Mouse (Mus musculus) ovary, adult 18-20 months (tissue): Measurements from ENCODE around the gene Pgghg.
A peak's percentile ranks its signal among the peaks of the same experiment; 100 is the strongest.

Source experiments
- DNase-seq: peaks from one replicate; pipeline ENCODE4 v3.0.0; 2022; ENCODE audit warnings: low spot score, mixed read lengths

Pgghg gene

DNA sequence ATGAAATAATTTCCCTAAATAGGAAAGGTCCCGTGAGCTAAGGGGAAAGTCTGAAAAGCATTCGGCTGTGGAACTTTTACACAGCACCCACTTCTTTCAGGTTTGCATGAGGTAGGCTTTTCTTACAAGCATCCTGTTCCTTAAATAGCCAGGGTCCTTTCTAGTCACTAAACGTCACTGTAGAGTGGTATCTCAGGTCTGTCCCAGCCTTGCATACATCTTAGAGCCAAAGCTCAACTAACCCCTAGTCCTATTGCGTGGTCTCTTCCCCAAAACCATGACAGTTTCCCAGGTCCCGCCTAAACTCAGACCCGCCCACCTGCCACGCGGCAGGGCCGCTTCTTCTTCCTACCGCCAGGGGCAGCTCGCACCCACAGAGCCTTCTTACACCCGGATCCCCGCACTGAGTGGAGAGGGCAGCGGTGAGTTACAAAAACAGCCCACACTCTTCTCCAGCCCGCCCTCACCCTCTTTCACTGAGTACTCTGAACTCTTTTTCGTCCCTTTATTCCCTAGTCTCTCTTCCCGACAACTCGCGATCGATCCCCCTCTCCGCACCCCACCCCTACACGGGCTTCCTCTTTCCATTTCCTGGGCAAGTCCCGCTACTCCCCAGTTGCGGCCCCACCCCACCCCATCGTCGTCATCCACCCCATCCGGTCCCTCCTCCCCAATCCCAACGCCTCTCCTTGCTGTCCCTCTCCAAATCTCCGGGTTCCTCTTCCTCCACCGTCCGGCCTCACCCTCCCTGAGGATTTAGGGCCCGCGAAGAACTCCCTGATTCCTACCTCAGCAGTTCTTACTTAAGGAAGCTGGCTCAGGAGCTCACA is at the start of gene Pgghg:
Gene Pgghg (plus strand): TSS at position 170 of the 830 bp plus-strand sequence.
- DNase-seq: peak; percentile 86

DNA sequence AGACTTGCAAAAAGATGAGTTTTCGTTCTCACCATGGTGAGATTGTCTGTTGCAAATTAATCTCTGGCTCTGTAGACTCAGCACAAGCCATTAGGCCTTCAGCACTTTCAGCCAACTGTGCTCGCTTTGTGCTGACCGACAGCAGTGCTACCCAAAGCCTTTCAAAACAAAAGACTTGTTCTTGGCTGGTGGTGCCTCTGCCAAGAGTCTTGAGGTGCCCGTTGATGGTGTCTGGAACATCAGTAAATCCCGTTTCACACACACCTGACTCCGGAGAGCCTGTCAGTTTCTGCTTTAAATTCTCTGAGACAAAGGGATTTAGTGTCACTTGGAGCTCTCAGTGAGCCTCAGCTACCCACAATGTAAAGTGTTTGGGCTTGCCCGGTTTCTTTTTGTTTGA is 47.2 kb upstream of the Pgghg start:
- no peak for DNase-seq

DNA sequence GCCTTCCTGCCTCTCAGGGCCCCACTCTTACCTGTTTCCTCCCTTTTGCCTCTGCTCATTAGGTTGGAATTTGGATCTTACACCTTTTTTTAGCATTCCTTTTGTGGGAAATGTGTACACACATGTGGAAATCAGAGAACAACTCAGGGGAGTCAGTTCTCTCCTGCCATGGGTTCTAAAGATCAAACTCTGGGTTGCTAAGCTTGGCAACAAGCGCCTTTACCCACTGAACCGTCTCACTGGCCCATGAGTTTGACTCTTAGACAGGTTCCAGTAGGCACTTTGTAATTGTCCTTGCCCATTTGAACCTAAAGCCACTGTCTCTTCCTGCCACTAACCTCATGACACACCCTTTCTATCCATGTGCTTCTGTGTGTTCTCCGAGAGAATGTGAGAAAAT is 46.6 kb upstream of the Pgghg start:
- no peak for DNase-seq

DNA sequence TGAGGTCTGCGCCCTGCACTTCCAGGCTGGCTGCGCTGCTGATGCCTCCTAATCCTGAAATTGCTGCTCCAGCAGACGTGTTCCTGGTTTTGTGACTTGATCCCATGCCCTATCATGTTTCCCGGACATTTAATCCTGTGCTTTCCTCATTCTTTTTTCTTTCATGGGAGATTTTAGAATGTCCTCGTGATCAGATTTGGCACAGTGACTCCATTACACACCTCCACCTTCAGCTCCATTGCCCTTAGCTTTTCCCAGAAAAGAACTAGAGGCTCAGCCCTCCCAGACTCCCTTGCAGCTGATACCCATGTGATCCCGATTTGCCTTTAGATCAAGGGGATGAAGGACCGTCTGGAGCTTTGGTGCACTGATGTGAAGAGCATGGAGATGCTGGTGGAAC is 43.3 kb upstream of the Pgghg start:
- no peak for DNase-seq

DNA sequence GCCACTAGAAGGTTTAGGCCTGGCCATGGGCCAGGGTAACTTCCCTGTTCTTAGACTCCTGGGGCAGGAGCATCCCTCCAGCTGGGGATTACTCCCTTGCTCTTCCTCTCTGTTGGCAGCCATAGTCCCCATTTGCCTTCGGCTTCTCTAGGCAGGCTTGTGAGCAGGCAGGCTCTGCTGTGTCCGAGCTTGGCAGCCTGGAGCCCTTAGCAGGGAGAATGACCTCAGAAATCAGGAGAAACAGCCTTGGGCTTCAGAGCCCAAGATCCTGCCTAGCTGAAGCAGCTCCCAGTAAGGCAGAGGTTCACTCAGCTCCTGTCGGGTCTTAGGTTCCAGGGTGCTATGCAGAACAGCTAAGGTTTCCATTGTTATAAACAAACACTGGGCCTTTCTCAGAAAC is 42.1 kb upstream of the Pgghg start:
- DNase-seq: no peak

DNA sequence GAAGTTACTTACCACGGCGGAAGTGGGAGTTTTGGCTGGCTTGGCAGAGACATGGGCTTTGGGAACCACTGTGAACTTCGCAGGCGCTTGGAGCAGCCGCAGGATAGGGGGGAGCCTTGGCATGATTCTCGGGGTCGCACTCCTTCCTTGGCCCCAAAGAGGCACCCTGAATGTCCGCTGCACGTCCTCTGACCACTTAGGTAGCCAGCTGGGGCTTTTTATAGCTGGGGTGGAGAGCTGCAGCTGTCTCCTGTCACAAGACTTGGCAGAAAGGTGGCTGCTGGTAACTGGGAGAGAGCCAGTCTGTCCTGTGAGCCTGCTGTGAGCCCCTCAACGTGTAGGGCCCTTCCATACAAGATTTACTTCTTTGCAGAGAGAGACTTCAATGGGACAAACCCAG is 41.0 kb upstream of the Pgghg start, which contains the start of gene Cox8b:
Gene Cox8b (minus strand): TSS at position 227 of the 400 bp plus-strand sequence.
- DNase-seq: no peak

DNA sequence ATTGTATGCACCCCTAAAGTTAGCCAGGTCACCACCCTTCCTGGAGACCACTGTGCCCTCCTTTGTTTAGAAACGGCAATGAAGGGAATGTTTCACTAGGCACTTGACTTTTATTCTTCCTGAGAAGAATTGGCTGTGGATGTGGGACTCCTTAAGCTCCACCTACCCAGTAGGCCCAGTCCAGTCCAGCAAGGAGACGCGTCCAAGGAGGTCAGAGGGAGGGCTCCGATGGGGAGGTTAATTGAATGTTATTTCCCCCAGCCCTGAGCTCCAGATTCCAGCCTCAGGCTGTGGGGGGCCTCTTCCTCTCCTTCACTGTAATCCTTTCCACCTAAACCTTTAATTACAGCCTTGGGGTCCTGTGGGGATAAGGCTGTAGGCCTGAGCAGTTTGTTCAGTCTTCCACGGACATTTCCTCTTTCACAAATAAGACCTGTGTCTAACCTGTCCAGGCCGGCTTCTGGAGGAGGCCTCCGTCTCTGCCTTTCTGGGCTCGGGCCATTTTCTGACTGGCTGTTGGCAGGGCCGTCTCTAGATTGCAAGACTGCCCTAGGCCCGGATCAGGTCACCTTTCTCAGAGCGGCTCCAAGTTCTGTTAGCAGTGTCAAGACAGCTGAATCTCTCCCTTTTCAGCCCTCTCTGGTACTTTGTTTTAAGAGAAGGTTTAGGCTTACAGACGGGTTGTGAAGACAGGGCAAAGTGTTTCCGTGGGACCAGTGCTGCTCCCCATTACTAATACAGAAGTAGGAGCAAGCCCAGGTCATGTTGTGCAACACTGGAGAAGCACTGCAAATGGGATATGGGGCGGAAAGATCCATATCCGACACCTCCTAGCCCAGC is 38.9 kb upstream of the Pgghg start:
- DNase-seq: no peak

DNA sequence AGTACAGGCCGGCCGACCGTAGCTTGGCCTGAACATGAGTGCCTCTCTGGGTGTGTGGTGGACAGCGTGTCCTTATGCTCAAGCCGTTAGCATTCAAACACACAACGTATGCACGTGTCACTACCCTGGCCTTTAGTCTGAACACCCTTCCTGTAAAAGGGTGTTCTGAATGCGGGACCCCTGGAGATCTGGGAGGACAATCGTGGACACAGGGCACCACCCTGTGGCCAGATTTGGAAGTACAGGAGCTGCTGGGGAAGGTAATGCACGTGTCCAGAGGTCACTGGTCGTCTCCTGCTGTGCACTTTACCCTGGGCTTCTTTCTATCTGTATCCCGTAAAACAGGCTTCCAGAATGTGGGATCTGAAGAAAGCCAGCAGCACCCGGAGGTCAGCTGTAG is 38.0 kb upstream of the Pgghg start:
- DNase-seq: peak; percentile 34

DNA sequence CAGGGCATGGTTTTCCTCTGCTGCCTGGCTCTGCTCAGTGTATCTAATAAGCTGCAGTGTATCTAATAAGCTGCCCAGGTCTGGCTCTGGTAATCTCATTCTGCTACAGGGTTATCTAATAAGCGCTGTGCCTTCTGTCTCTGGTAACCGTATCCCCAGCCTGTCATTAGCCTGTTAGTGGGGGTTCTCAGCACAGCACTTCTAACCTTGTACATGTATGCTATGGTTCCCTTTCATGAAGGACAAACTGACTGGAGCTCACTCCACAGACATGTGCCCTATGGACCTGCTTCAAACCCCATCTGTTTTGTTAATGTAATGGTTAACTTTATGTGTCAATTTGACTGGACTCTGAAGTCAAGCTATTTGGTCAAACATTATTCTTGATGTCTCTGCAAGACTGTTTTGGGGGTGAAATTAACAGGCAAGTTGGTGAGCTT is 35.5 kb upstream of the Pgghg start:
- DNase-seq: no peak

DNA sequence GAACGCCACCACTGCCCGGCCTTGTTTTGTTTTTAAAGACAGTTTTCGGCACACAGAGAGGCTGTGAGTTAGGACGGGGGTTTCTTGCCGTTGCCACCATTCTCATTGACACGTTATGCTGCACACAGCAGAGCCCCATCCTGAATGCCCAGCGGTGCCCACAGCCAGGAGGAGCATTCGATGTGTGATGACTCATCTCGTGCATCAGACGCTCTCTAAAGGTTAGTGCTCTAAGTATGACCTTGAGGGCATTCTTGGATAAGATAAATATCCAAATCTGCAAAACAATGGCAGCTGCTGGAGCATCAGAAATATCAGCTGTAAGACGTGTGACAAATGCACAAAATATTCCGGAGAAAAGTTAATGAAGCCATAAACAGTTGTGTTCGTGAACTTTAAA is 34.1 kb upstream of the Pgghg start:
- peak; percentile 35 for DNase-seq

DNA sequence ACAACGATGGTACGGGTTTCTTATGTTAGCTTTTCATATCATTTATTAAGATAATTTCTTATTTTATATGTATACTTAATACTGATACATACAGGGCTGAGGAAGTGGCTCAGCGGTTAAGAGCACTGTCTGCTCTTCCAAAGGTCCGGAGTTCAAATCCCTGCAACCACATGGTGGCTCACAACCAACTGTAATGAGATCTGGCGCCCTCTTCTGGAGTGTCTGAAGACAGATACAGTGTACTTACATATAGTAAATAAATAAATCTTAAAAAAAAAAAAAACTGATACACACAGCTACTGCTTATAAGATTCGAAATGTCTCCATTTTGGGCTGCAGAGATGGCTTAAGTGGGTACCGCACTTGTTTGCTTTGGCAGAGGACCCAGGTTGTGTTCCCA is 33.5 kb upstream of the Pgghg start:
- DNase-seq: no peak

DNA sequence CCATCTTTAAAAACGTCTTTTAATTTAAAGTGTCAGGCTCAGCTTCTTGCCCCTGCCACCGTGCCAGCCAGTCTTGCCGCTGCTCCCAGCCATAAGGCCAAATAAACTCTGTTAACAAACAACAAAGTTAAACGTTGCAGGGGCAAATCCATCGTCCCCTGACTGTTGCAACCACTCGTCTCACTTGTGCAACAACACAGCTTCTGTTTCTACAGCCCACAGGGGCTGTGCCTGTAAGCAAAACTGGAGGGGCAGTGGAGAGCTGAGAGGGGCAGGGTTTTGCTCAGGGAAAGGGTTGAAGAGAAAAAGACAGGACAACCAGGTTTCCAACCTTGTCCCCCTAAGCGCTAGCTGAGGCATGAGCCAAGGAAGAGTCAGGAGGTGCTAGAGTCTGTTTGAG is 33.0 kb upstream of the Pgghg start:
- no peak for DNase-seq

DNA sequence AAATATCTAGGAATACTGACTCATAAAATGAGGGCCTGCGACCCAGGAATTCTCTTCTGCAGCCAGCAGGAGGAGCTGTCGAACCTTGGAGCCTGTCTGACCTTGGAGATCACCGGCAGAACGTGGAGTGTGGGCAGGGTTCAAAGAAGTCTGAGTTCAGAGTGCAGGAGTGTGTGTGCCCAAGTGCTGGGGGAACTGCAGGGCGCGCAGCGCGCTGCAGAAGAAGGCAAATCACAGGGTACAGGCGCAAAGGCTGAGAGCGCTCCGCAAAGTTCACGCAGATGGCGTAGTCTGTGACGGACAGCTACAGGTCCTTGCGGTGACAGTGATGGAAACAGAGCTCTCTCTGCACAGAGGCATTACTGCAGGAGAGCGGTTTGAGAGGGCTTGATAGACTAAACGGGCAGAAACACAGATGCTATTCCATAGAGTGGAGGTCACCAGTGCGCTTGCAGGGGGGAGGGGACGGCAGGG is 32.5 kb upstream of the Pgghg start:
- DNase-seq: peak; percentile 64

DNA sequence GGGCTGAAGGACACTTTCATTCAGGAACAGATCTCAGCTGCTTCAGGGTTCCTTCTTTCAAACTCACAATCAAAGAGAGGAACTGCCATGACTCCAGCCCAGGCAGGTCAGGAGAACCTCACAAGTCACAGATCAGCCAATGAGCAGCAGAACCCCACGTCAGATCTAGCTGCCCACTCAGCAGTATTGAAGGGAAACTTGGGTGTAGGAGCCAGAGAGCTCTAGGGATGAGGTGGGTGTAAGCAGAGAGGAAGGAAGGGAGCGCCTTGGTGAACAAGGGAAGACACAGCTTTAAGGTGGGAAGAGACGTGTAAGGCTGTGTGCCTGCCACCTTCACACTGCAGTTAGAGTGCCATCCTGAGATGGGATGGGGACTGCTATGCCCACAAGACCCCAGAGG is 28.9 kb upstream of the Pgghg start:
- no peak for DNase-seq

DNA sequence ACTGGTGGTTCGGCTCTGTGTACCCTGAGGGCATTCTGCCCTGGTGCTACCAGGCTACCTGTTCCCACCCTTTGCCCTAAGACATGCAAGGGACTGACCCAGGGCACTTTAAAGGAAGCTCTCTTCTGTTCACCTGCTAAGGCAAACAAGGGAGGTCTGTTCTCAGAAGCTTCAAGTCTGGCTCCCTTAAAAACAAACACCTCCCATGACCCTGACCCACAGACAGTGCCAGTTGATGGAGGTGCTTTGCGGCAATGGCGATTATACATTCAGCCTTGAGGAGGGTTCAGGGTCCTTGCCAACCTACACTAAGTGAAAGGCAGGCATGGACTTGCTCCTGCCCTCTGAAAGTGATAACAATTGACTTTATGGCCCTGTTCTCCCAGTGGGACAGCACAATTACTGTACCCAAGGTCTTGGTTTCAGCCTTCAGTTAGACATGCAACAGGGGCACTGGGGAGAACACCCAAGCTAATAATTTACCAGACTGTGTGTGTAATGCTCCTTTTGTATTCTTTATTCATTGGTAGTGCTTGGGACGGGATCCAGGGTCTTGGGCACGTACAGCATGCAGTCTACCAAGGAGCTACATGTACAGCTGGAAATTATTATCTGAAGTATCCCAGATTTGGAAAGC is 28.2 kb upstream of the Pgghg start:
- DNase-seq: no peak

DNA sequence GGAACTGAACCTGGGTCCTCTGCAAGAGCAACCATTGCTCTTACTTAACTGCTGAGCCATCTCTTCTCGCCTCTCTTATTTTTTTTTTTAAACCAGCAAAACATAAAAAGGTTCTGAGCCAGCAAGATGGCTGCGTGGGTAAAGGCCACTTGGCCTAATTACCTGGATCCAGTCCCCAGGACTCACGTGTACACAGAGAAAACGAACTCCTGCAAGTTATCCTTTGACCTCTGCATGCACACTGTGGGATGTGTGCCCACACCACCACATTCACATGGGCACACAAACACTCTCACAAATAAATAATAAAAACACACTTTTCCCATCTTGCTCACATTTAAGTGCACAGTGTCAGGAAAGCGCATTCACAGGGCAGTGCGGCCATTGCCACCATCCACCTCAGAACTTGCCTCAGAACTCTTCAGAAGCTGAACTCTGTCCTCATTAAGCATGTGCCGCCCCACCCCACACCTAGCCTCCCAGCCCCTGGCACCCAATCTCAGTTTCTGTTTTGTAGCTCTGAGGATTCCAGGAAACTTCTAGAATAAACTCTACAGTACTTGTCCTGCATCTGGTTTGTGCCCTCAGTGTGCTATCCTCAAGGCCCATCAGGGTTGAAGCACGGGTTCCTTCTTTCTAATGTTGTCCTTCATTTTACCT is 27.0 kb upstream of the Pgghg start:
- DNase-seq: no peak

DNA sequence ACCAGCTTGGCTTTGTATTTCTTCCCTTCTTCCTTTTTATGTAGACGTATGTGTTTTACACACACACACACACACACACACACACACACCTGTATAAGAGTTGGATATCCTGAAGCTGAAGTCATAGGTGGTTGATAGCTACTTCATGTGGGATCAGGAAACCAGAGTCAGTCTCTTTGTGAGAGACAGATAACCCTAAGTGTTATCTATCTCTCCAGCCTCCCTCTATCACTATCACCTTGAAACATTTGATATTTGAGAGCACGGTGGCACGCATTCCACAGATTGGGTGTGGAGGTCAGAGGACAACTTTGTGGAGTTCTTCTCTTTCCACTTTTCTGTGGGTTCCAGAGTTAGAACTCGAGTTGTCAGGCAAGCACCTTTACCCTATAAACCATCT is 21.3 kb upstream of the Pgghg start:
- DNase-seq: no peak

DNA sequence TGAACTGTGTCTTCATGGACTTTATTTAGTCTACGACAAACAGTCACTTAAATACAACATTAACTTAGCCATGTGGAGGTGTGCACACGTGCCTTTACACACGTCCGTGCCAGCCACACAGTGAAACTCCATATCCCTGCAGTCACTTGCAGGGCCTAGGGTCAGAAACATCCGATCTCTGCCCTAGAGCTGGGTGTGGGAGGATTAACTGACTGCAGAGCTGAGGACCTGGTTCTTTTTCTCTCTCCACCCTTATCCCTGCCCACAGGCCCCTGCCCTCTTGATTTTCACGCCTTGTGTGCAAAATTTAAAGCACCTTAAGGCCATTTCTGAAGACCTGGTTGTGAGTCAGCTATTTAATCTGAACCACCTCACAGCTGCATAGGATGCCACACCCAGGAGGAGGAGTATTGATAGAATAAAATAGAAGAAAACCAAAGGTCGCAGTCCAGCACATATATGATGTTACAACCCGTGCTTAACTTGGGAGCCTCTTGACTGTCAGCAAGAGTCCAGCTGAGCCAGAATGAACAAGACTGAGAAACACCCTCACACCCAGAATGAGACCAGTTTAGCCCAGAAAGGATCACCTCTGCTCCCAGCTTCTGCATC is 20.7 kb upstream of the Pgghg start, which contains the start of gene Nlrp6:
Gene Nlrp6 (plus strand): TSS at position 485 of the 612 bp plus-strand sequence.
- DNase-seq: no peak

DNA sequence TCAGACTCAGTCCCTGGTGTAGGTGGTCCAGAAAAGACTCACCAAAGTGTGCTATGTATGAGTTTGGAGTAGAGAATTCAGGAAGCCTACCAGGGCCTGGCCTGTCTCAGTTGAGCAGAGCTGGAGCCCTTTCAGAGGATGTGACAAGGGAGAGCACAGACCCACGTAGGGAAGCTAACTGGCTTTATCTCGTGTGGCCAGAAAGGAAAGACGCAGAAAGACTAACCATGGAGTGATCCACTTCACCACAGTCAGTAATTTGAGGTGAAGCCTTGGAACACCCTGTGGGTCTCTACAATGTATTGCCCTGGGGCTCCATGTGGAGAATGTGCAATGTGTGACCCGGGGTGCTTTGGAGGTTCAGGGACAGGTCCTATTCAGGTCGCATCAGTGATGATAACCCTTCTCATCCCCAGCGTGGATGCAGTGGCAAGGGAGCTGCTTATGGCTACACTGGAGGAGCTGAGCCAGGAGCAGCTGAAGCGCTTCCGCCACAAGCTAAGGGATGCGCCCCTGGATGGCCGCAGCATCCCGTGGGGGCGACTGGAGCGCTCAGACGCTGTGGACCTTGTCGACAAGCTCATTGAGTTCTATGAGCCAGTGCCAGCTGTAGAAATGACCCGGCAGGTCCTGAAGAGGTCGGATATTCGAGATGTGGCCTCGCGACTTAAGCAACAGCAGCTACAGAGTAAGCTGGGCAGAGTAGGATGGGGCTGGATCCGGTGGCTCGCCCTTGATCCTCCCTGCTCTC is 19.8 kb upstream of the Pgghg start:
- no peak for DNase-seq

DNA sequence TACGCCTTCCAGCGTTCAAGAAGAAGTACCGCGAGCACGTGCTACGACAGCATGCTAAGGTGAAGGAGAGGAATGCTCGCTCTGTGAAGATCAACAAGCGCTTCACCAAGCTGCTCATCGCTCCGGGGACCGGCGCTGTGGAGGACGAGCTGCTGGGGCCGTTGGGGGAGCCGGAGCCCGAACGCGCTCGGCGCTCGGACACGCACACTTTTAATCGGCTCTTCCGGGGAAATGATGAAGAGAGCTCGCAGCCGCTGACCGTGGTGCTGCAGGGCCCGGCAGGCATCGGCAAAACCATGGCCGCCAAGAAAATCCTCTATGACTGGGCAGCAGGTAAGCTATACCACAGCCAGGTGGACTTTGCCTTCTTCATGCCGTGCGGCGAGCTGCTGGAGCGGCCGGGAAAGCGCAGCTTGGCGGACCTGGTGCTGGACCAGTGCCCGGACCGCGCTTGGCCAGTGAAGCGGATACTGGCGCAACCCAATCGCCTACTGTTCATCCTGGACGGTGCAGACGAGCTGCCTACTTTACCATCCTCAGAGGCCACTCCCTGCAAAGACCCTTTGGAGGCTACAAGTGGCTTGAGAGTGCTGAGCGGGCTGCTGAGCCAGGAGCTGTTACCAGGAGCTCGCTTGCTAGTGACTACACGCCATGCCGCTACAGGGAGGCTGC is 18.7 kb upstream of the Pgghg start:
- no peak for DNase-seq
